Mouse (Mus musculus) adipose tissue, adult 10 weeks (tissue): ENCODE results near the gene Magel2. TPM values are rescaled to one million over a fixed set of nuclear protein-coding genes. Genes with fewer than 3 reads are reported as not detected.

Experiments
- polyA plus RNA-seq: library from polyadenylated mRNA; stranded (reverse); fragments of 350-450 nt; fragmentation: Illumina TruSeq; extraction: RNeasy Lipid Tissue Mini Kit (QIAGEN cat#74804); gene quantifications from one replicate; pipeline ENCODE4 v1.2.3, GENCODE M21; 2014; ENCODE audit warnings: low read depth, low replicate concordance

Magel2 gene
- polyA plus RNA-seq, result not detected

GRCm38 (mm10) chr7:62376510-62377304 lies at the start of gene Magel2:
TSS of gene Magel2 (plus strand) at chr7:62377010.

GRCm38 (mm10) chr7:62346269-62346668 lies 30.5 kb upstream of the Magel2 start, which contains the start of gene Ndn:
TSS of gene Ndn (plus strand) at chr7:62346569.

GRCm38 (mm10) chr7:62419493-62420360 lies 42.9 kb downstream of the Magel2 start, which contains the start of gene Mkrn3:
TSS of gene Mkrn3 (minus strand) at chr7:62420139.

Other genes starting within 250 kb of the Magel2 start
- 9.1 TPM for gene Ndn, start 30.4 kb upstream of the Magel2 start, polyA plus RNA-seq
- 1.7 TPM for gene Mkrn3, start 43.1 kb downstream of the Magel2 start, polyA plus RNA-seq
- 0.47 TPM for gene Peg12, start 87.5 kb downstream of the Magel2 start, polyA plus RNA-seq